Mouse (Mus musculus): ENCODE data around the gene Tnxb. TPM values are rescaled to one million over a fixed set of nuclear protein-coding genes. Genes with fewer than 3 reads are reported as not detected.
A peak's percentile ranks its signal among the peaks of the same experiment; 100 is the strongest.

Gene Tnxb
- polyA plus RNA-seq, 1 experiment from 2014 or later: 0.24 TPM

DNA sequence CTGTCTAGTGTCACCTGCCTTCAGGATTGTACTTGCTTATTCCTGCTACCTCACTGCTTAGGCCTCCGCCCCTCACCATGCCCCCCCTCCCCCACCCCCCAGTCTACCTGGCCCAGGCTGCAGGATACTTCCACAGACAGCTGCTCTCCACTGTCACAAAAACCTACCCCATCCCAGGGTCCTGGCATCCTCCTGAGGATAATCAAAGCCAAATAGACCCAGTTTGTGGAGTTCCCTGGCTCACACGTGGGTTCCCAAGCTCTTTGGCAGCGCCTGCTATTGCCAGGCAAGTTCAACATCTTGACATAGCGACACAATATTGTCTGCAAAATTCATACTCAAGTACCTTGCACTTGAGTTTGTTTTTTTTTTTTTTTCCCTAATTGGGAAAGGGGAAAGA lies 10.3 kb downstream of the Tnxb start:
- 75% methylated on average over 4 of the region's 4 CpGs for WGBS (ENCODE audit: insufficient replicate concordance)
- H3K9me3 ChIP-seq (replicated peaks; ENCODE audit: control insufficient read depth, low read length): no peaks in the 10 kb centered on the region
- no peak overlapping the region for H3K4me3 ChIP-seq (ENCODE audit: low read depth, low read length)
- H3K4me2 ChIP-seq: no peak overlapping the region
- ATAC-seq (replicated peaks; ENCODE audit: insufficient number of reproducible peaks, low FRiP score, low TSS enrichment): no peak
- peaks cover 29% of the 10 kb centered on the region for H3K4me1 ChIP-seq (ENCODE audit: control insufficient read depth, insufficient read depth, low read length)
- H3K9ac ChIP-seq (ENCODE audit: low read depth, low read length): no peak overlapping the region
- no peak overlapping the region for H3K27ac ChIP-seq (ENCODE audit: low read depth, low read length)
- peaks cover 20% of the 10 kb centered on the region for H3K27me3 ChIP-seq (ENCODE audit: control insufficient read depth, insufficient read depth, low read length)
- H3K36me3 ChIP-seq (ENCODE audit: control insufficient read depth, insufficient read depth, low read length): no peaks in the 10 kb centered on the region

DNA sequence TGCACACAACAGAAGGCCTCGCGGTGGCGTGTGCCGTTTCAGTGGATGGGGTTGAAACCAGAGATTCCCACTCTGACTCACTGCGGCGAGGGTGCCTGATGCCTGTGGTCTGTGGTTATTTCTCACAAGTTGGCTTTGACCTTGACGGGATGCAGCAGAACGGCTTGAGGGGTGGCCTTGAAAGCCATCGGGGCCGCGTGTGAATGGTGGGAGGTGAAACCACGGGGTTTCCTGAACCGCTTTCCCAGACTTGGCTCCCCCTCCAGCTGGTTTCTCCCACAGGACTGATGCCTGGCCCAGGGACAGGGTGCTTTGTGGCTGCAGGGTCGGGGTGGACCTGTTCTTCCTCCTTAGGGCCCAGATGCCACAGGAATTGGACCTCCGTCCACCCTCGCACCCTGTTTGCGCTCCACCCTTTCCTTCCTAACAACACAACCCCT lies 10.8 kb downstream of the Tnxb start:
- peaks cover 24% of the 10 kb centered on the region for H3K4me1 ChIP-seq (ENCODE audit: control insufficient read depth, insufficient read depth, low read length)
- no peak overlapping the region for H3K4me2 ChIP-seq
- no peaks in the 10 kb centered on the region for H3K9me3 ChIP-seq (replicated peaks; ENCODE audit: control insufficient read depth, low read length)

DNA sequence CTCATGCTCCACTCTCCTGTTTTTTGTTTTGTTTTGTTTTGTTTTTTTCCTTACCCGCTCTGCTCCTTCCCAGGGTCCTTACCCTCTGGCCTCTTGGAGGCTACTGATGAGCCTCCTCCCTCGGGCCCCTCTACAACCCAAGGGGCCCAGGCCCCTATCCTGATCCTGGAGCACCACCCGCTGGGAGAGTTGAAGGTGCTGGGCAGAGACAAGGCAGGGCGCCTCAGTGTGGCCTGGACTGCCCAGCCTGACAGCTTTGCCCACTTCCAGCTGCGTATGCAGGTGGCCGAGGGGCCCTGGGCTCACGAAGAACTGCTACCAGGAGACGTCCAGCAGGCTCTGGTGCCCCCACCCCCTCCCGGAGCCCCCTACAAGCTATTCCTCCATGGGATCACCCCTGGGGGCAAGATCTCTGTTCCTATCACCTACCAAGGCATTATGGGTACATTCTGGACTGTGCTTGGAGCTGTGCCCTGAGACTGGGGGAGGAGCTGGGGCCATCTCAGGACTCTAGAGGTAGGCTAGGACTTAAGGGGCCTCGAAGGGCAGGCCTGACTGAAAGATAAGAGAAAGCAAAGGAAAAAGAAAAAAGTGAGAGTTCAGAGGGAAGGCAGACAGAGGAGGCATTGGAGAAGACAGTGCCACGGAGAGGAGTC lies 11.7 kb downstream of the Tnxb start:
- Histone ChIP-seq H3K27ac (ENCODE audit: low read depth, low read length) (no peak overlapping the region), H3K9me3 (replicated peaks; ENCODE audit: control insufficient read depth, low read length) (no peaks in the 10 kb centered on the region), H3K36me3 (ENCODE audit: control insufficient read depth, insufficient read depth, low read length) (no peaks in the 10 kb centered on the region), H3K4me2 (no peak overlapping the region), H3K4me3 (ENCODE audit: low read depth, low read length) (no peak overlapping the region), H3K27me3 (ENCODE audit: control insufficient read depth, insufficient read depth, low read length) (peaks cover 20% of the 10 kb centered on the region), H3K9ac (ENCODE audit: low read depth, low read length) (0 out of 2 replicates have a peak overlapping the region, but pooled peaks have one; percentile 34), H3K4me1 (ENCODE audit: control insufficient read depth, insufficient read depth, low read length) (peaks cover 24% of the 10 kb centered on the region)
- 63% methylated on average over 11 of the region's 11 CpGs for WGBS (ENCODE audit: insufficient replicate concordance)
- no peak for ATAC-seq (replicated peaks; ENCODE audit: insufficient number of reproducible peaks, low FRiP score, low TSS enrichment)

More for the DNA sequence above, 10.8 kb downstream of the Tnxb start:
- no peak for ATAC-seq (replicated peaks; ENCODE audit: insufficient number of reproducible peaks, low FRiP score, low TSS enrichment)
- H3K27ac ChIP-seq (ENCODE audit: low read depth, low read length): no peak overlapping the region
- no peak overlapping the region for H3K9ac ChIP-seq (ENCODE audit: low read depth, low read length)
- H3K36me3 ChIP-seq (ENCODE audit: control insufficient read depth, insufficient read depth, low read length): no peaks in the 10 kb centered on the region
- peaks cover 20% of the 10 kb centered on the region for H3K27me3 ChIP-seq (ENCODE audit: control insufficient read depth, insufficient read depth, low read length)
- no peak overlapping the region for H3K4me3 ChIP-seq (ENCODE audit: low read depth, low read length)
- WGBS (ENCODE audit: insufficient replicate concordance): 69% methylated on average over 17 of the region's 17 CpGs

DNA sequence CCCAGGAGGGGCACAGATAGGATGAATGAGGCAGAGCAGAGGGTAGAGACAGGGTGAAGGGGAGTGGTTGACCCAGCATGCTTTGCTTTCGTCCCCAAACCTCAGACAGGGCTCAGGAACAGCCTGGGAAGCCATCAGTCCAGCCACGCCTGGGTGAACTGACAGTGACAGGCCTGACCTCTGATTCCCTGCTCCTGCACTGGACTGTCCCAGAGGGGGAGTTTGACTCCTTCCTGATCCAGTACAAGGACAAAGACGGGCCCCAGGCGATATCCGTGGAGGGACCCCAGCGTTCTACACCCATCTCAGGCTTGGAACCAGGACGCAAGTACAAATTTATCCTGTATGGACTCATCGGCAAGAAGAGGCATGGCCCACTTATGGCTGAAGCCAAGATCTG lies 12.8 kb downstream of the Tnxb start:
- H3K36me3 ChIP-seq (ENCODE audit: control insufficient read depth, insufficient read depth, low read length): no peaks in the 10 kb centered on the region
- peaks cover 24% of the 10 kb centered on the region for H3K4me1 ChIP-seq (ENCODE audit: control insufficient read depth, insufficient read depth, low read length)
- H3K9ac ChIP-seq (ENCODE audit: low read depth, low read length): no peak overlapping the region
- no peak overlapping the region for H3K4me2 ChIP-seq
- H3K4me3 ChIP-seq (ENCODE audit: low read depth, low read length): no peak overlapping the region
- no peak overlapping the region for H3K27ac ChIP-seq (ENCODE audit: low read depth, low read length)
- ATAC-seq (replicated peaks; ENCODE audit: insufficient number of reproducible peaks, low FRiP score, low TSS enrichment): no peak
- H3K27me3 ChIP-seq (ENCODE audit: control insufficient read depth, insufficient read depth, low read length): peaks cover 17% of the 10 kb centered on the region
- 65% methylated on average over 8 of the region's 8 CpGs for WGBS (ENCODE audit: insufficient replicate concordance)
- H3K9me3 ChIP-seq (replicated peaks; ENCODE audit: control insufficient read depth, low read length): no peaks in the 10 kb centered on the region

DNA sequence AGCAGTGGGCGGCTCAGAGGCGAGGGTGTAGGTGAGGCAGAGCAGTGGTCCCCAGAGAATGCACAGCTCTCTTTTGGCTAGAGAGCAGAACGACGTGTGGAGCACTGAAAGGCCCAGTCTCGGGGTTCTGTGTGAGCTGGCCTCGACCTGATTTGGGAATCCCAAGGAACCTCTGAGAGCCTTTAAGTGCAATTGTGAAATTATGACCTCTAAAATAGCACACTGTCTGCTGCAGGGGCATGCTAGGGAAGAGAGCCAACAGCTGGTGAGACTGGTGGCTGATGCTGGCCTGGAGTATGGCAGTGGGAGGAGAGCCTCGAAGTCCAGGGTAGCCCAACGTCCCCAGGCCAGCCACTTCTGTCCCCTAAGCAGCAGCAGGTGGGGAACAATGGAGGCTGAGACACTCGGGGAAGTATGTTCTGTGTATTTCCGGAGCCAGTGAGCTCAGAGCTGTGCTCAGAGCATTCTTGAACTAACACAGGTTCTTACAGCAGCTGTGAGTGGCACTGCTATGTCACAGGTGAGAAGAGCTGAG lies 13.4 kb downstream of the Tnxb start:
- no peak overlapping the region for H3K4me3 ChIP-seq (ENCODE audit: low read depth, low read length)
- 73% methylated on average over 10 of the region's 10 CpGs for WGBS (ENCODE audit: insufficient replicate concordance)
- no peak for ATAC-seq (replicated peaks; ENCODE audit: insufficient number of reproducible peaks, low FRiP score, low TSS enrichment)
- H3K27ac ChIP-seq (ENCODE audit: low read depth, low read length): no peak overlapping the region
- H3K9ac ChIP-seq (ENCODE audit: low read depth, low read length): no peak overlapping the region
- H3K4me1 ChIP-seq (ENCODE audit: control insufficient read depth, insufficient read depth, low read length): peaks cover 24% of the 10 kb centered on the region
- no peaks in the 10 kb centered on the region for H3K36me3 ChIP-seq (ENCODE audit: control insufficient read depth, insufficient read depth, low read length)
- H3K9me3 ChIP-seq (replicated peaks; ENCODE audit: control insufficient read depth, low read length): no peaks in the 10 kb centered on the region
- no peak overlapping the region for H3K4me2 ChIP-seq
- H3K27me3 ChIP-seq (ENCODE audit: control insufficient read depth, insufficient read depth, low read length): peaks cover 12% of the 10 kb centered on the region

DNA sequence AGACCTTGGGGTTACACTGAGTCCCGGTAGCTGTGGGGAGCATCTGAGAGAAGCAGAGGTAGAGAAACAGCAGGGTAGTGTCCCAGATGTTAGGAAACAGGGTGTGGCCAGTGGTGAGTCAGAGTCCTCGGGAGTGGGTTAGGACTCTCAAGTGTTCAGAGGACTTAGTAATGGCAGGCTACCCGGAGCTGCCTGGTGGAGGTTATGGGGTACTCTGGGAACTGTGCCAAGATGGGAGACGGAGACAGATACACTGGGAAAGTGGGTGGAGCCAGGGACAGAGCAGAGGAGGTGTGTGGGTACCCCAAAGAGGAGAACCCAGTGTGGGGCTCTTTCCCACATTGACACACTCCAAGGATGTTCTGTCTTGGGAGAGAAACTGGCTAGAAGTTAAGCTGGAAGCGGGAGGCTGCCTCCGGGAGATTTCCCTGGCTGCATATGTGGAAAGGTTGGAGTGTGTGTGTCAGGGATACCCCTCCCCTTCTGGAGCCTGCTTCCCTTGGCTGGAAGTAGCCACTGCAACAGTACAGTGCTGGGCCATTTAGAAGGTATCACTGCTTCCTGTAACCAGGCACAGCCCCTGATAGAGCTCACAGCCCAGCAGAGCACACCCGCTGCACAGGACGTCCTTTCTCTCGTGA lies 14.0 kb downstream of the Tnxb start:
- Histone ChIP-seq H3K9me3 (replicated peaks; ENCODE audit: control insufficient read depth, low read length) (no peaks in the 10 kb centered on the region), H3K9ac (ENCODE audit: low read depth, low read length) (no peak overlapping the region), H3K4me2 (no peak overlapping the region), H3K36me3 (ENCODE audit: control insufficient read depth, insufficient read depth, low read length) (no peaks in the 10 kb centered on the region), H3K27ac (ENCODE audit: low read depth, low read length) (peak overlapping the region; percentile 22; the same call in 1 of the 2 replicates), H3K4me3 (ENCODE audit: low read depth, low read length) (no peak overlapping the region), H3K27me3 (ENCODE audit: control insufficient read depth, insufficient read depth, low read length) (peaks cover 11% of the 10 kb centered on the region), H3K4me1 (ENCODE audit: control insufficient read depth, insufficient read depth, low read length) (peaks cover 24% of the 10 kb centered on the region)
- WGBS (ENCODE audit: insufficient replicate concordance): 49% methylated on average over 9 of the region's 9 CpGs
- 0 out of 2 replicates have a peak, but pooled peaks have one; percentile 15 for ATAC-seq (replicated peaks; ENCODE audit: insufficient number of reproducible peaks, low FRiP score, low TSS enrichment)

DNA sequence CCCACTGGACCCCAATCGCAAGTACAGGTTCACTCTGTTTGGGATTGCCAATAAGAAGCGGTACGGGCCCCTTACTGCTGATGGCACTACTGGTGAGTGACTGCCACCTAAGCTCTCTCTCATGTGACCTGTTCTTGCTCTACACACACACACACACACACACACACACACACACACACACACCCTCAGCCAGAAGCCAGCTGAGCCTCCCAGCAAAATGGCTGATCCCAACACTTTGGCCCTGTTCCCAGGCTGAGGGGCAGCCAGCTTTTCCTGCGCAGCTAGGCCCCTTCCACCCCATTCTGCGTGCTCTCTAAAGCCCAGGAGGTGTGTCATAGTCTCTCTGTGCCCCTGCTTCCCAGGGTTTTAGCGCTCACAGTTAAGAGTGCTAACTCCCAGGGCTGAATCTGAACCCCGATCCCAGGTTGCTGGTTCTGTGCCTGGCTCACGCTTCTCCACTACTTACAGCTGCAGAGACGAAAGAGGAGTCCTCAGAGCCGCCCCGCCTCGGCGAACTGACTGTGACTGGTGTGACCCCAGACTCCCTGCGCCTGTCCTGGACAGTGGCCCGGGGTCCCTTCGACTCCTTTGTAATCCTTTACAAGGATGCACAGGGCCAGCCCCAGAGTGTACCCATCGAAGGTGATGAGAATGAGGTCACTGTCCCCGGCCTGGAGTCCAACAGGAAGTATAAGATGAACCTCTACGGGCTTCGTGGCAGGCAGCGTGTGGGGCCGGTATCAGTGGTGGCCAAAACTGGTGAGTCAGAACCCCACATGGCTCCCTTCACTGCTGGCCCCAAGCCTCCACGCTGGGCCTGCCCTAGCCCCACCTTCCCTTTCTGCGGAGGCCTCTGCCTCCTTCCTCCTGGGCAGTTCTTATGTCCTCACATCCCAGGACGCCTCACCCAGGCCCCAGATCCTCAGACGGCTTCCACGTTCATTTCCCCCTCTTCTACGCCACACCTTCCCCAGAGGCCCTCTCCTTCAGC lies 15.1 kb downstream of the Tnxb start:
- Histone ChIP-seq H3K27ac (ENCODE audit: low read depth, low read length) (no peak overlapping the region), H3K9me3 (replicated peaks; ENCODE audit: control insufficient read depth, low read length) (no peaks in the 10 kb centered on the region), H3K9ac (ENCODE audit: low read depth, low read length) (no peak overlapping the region), H3K4me2 (no peak overlapping the region), H3K4me3 (ENCODE audit: low read depth, low read length) (no peak overlapping the region), H3K27me3 (ENCODE audit: control insufficient read depth, insufficient read depth, low read length) (peaks cover 3% of the 10 kb centered on the region; the same call in 1 of the 2 replicates), H3K4me1 (ENCODE audit: control insufficient read depth, insufficient read depth, low read length) (peaks cover 24% of the 10 kb centered on the region), H3K36me3 (ENCODE audit: control insufficient read depth, insufficient read depth, low read length) (no peaks in the 10 kb centered on the region)
- 75% methylated on average over 28 of the region's 28 CpGs for WGBS (ENCODE audit: insufficient replicate concordance)
- no peak for ATAC-seq (replicated peaks; ENCODE audit: insufficient number of reproducible peaks, low FRiP score, low TSS enrichment)

DNA sequence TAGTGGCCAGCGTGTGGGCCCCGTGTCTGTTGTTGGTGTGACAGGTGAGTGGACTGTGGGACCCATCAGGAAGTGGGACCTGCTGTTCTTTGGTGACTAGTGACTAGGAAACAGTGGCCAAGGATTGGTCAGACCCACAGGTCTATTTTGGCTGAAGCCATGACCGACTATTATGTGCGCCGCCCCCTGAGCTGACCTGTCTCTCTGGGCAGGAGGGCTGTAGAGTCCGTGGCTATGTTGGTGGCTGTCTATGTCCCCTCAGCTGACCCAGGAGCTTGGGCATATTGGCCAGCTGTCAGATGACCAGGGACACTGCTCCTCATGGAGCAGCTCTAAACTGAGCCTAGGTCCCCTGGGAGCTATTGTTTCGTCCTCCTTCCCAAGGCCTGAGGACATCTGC lies 18.6 kb downstream of the Tnxb start:
- Histone ChIP-seq H3K27ac (ENCODE audit: low read depth, low read length) (no peak overlapping the region), H3K9ac (ENCODE audit: low read depth, low read length) (no peak overlapping the region), H3K4me2 (no peak overlapping the region), H3K4me3 (ENCODE audit: low read depth, low read length) (no peak overlapping the region), H3K4me1 (ENCODE audit: control insufficient read depth, insufficient read depth, low read length) (peaks cover 6% of the 10 kb centered on the region), H3K27me3 (ENCODE audit: control insufficient read depth, insufficient read depth, low read length) (no peaks in the 10 kb centered on the region), H3K36me3 (ENCODE audit: control insufficient read depth, insufficient read depth, low read length) (no peaks in the 10 kb centered on the region), H3K9me3 (replicated peaks; ENCODE audit: control insufficient read depth, low read length) (no peaks in the 10 kb centered on the region)
- 80% methylated on average over 7 of the region's 7 CpGs for WGBS (ENCODE audit: insufficient replicate concordance)
- ATAC-seq (replicated peaks; ENCODE audit: insufficient number of reproducible peaks, low FRiP score, low TSS enrichment): no peak

All from heart, embryonic 11.5 days (tissue).